Mouse (Mus musculus): ENCODE data around the gene Tmem132b. TPM values are rescaled to one million over a fixed set of nuclear protein-coding genes. Genes with fewer than 3 reads are reported as not detected.

The Tmem132b gene
- polyA plus RNA-seq, 1 experiment from 2014 or later = 0.64 TPM

DNA sequence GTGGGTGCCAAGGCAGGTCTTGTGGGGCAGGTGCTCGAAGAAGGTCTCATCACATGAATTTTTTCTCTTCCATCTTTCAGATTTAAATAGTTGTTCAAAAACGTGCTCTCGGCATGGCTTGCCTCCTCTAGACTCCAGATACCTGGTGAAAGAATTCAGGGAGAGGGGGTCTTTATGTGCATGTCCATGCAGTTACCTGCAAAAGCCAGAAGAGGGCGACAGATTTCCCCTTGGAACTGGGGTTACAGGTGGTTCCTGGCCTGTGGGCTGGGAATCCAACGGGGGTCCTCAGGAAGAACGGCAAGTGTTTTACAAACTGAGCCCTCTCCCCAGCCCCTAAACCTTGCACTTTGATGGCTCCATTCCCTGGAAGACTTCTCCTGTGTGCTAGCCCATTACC lies 103.1 kb downstream of the Tmem132b start:
- Histone ChIP-seq H3K4me3 (no peak overlapping the region), H3K9ac (no peak overlapping the region), H3K4me1 (no peaks in the 10 kb centered on the region), H3K27ac (no peak overlapping the region), H3K4me2 (replicated peaks) (no peak overlapping the region), H3K9me3 (no peaks in the 10 kb centered on the region), H3K36me3 (no peaks in the 10 kb centered on the region), H3K27me3 (no peaks in the 10 kb centered on the region)
- 80% methylated on average over 6 of the region's 6 CpGs for WGBS
- ATAC-seq (ENCODE audit: insufficient number of reproducible peaks, insufficient read depth, low FRiP score, low TSS enrichment) = no peak

DNA sequence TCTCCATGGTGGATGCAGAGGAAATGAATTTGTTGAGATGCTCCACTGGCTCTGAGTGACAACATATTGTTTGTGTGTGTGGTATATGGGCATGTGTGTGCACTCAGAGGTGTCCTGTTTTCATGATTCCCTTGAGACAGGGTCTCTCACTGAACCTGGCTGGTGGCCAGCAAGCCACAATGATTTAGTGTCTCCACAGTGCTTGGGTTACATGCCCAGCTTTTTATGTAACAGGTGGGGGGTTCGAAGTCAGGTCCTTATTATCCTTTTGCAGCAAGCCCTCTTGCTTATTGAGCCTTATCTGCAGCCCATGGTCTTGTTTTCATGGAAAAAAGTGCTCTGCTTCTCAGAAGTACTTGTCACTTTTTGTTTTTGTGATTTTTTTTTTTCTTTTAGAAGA lies 109.4 kb downstream of the Tmem132b start:
- no peaks in the 10 kb centered on the region for H3K9me3 ChIP-seq
- H3K4me1 ChIP-seq = no peaks in the 10 kb centered on the region
- no peaks in the 10 kb centered on the region for H3K36me3 ChIP-seq
- H3K4me2 ChIP-seq (replicated peaks) = no peak overlapping the region
- H3K4me3 ChIP-seq = no peak overlapping the region
- 80% methylated on average over 1 of the region's 1 CpGs for WGBS
- H3K27me3 ChIP-seq = no peaks in the 10 kb centered on the region
- no peak overlapping the region for H3K9ac ChIP-seq
- H3K27ac ChIP-seq = no peak overlapping the region
- no peak for ATAC-seq (ENCODE audit: insufficient number of reproducible peaks, insufficient read depth, low FRiP score, low TSS enrichment)

DNA sequence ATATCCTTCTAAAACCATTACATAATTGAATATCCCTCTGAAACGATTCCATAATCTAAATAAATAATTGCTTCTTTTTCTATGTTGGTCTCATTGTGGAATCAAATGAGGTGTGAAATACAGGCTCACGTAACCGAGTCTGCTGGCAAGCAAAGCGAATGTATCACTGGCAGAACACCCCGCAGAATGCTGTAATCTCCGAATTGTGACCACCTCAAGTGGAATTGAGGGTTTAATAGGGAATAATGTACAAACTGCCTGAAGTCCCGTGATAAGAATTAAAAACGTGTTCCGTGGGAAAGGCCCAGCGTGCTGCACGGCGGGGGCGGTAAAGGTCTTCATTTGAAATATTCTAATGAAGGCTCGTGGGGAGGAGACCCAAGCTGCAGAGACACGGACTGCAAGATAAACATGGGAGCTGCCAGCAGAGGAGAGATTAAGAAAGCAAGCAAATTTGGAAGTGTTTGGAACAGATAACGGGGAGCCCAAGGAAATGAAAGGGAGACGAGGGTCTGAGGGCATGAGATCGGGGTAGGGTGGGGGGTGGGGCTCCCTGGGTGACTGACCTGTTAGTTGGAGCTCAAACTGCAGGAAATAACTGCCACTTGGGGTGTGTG lies 110.1 kb downstream of the Tmem132b start:
- no peaks in the 10 kb centered on the region for H3K27me3 ChIP-seq
- no peaks in the 10 kb centered on the region for H3K9me3 ChIP-seq
- no peak overlapping the region for H3K9ac ChIP-seq
- no peaks in the 10 kb centered on the region for H3K4me1 ChIP-seq
- no peak overlapping the region for H3K4me3 ChIP-seq
- no peak overlapping the region for H3K27ac ChIP-seq
- H3K36me3 ChIP-seq = no peaks in the 10 kb centered on the region
- no peak for ATAC-seq (ENCODE audit: insufficient number of reproducible peaks, insufficient read depth, low FRiP score, low TSS enrichment)
- 67% methylated on average over 18 of the region's 18 CpGs for WGBS
- H3K4me2 ChIP-seq (replicated peaks) = no peak overlapping the region

DNA sequence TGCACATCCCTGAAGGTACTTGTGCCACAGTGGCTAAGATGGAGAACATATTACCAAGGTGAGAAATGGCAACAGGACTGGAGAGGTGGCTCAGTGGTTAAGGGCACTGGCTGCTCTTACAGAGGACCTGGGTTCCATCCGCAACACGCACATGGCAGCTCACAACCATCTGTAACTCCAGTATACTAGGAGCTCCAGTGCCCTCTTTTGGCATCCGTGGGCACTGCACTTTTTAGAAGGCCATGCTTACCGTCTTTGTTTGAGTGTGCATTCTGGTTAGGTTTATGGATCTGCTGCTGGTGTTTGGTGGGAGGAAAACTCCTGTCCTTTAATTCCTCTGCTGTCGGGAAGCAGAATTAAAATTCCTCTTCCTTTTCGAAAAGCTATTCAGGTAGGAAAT lies 116.7 kb downstream of the Tmem132b start:
- no peaks in the 10 kb centered on the region for H3K27me3 ChIP-seq
- no peaks in the 10 kb centered on the region for H3K4me1 ChIP-seq
- no peak overlapping the region for H3K4me3 ChIP-seq
- no peak overlapping the region for H3K9ac ChIP-seq
- no peaks in the 10 kb centered on the region for H3K36me3 ChIP-seq
- H3K27ac ChIP-seq = no peak overlapping the region
- no peak overlapping the region for H3K4me2 ChIP-seq (replicated peaks)
- H3K9me3 ChIP-seq = no peaks in the 10 kb centered on the region
- 85% methylated on average over 6 of the region's 6 CpGs for WGBS
- no peak for ATAC-seq (ENCODE audit: insufficient number of reproducible peaks, insufficient read depth, low FRiP score, low TSS enrichment)

DNA sequence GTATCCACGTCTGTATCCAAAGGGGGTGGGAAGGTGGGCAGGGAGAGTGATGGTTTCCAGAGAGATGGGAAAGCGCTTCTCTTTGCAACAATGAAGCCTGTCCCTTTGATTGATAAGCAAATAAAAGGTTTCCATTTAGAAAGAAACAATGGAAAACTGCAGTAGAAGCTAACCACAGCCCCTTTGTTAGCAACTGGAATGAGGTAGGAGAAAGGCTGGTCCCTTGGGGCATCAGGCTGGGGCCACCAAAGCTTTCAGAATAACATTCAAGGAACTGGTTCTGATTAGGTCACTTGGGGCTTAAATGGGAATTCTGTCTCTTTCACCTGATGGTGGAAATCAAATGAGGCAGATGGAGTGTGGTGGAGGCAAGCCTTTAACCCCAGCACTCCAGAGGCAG lies 118.4 kb downstream of the Tmem132b start:
- Histone ChIP-seq H3K4me2 (replicated peaks) (no peak overlapping the region), H3K4me1 (no peaks in the 10 kb centered on the region), H3K27ac (no peak overlapping the region), H3K27me3 (no peaks in the 10 kb centered on the region), H3K9me3 (no peaks in the 10 kb centered on the region), H3K36me3 (no peaks in the 10 kb centered on the region), H3K9ac (no peak overlapping the region), H3K4me3 (no peak overlapping the region)
- no peak for ATAC-seq (ENCODE audit: insufficient number of reproducible peaks, insufficient read depth, low FRiP score, low TSS enrichment)
- WGBS = 44% methylated on average over 2 of the region's 2 CpGs

DNA sequence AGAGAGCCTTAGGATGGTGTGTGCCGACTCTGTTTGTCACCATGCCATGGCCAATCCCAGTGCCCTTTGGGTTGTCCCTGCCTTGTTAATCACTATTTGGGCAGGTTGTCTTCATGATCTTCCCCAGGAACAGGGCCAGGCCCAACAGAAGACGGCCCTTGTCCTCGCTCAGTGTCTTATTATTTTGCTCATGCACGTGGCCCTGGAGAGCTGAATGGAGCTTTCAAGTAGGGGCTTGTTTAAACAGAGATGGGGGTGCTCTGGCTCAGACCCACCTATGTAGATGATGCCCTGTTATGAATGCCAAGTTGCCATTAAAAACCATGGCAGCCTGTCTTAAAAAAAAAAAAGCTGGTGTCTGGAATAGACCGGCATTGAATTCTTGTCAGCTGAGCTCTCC lies 126.5 kb downstream of the Tmem132b start:
- H3K9me3 ChIP-seq = no peaks in the 10 kb centered on the region
- no peaks in the 10 kb centered on the region for H3K4me1 ChIP-seq
- H3K4me3 ChIP-seq = no peak overlapping the region
- no peaks in the 10 kb centered on the region; the same call in 1 of the 2 replicates for H3K27me3 ChIP-seq
- no peak overlapping the region for H3K9ac ChIP-seq
- ATAC-seq (ENCODE audit: insufficient number of reproducible peaks, insufficient read depth, low FRiP score, low TSS enrichment) = no peak
- WGBS = 81% methylated on average over 5 of the region's 5 CpGs
- no peak overlapping the region for H3K27ac ChIP-seq
- no peak overlapping the region for H3K4me2 ChIP-seq (replicated peaks)
- no peaks in the 10 kb centered on the region for H3K36me3 ChIP-seq

DNA sequence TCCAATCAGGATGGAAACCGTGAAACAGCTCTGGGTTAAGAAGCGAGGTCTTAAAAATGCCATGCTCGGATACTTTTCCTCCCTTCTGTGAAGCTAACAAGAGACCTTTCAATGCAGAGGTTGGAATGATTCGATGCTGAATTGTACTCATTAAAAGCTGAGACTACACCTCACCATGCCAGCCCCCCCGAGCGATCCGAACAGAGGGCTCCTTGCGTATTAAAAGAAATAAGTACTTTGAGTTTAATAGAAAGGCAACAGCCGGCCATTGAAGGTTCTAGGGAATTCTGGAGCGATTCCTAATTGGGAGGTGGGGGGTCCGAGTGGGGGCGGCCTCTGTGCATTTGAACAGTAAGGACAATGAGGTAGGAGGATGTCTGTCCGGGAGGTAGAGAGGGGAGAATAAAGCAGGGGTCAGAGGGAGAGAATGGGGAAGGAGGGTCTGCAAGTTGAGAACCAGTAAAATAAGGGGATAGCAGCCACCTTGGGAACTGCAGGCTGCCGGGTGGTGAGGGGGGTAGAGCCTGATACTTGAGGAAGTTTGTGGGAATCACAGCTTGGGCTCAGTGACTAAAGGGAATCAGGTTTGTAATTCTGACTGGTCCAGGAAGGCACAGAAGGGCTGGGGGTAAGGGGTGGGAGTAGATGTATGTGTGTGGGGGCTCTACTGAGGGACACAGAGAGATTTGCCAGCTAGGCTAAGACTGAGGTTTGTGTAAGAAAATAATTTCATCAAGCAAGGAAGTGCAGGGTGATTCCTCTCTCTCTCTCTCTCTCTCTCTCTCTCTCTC lies 127.6 kb downstream of the Tmem132b start:
- H3K27me3 ChIP-seq = no peaks in the 10 kb centered on the region; the same call in 1 of the 2 replicates
- H3K9ac ChIP-seq = no peak overlapping the region
- H3K9me3 ChIP-seq = no peaks in the 10 kb centered on the region
- H3K4me2 ChIP-seq (replicated peaks) = no peak overlapping the region
- H3K4me3 ChIP-seq = no peak overlapping the region
- 46% methylated on average over 14 of the region's 14 CpGs for WGBS
- H3K4me1 ChIP-seq = no peaks in the 10 kb centered on the region
- no peak overlapping the region for H3K27ac ChIP-seq
- ATAC-seq (ENCODE audit: insufficient number of reproducible peaks, insufficient read depth, low FRiP score, low TSS enrichment) = no peak
- no peaks in the 10 kb centered on the region for H3K36me3 ChIP-seq

- no peaks in the 10 kb centered on the region for H3K27me3 ChIP-seq
- WGBS = 42% methylated on average over 13 of the region's 13 CpGs
- no peak overlapping the region for H3K4me2 ChIP-seq (replicated peaks)
- H3K9ac ChIP-seq = no peak overlapping the region
- ATAC-seq (ENCODE audit: insufficient number of reproducible peaks, insufficient read depth, low FRiP score, low TSS enrichment) = no peak
- no peaks in the 10 kb centered on the region for H3K9me3 ChIP-seq
- no peak overlapping the region for H3K27ac ChIP-seq
- H3K4me3 ChIP-seq = no peak overlapping the region
- no peaks in the 10 kb centered on the region for H3K36me3 ChIP-seq
- no peaks in the 10 kb centered on the region for H3K4me1 ChIP-seq
These were observed 144.0 kb downstream of the Tmem132b start for GRCm38 (mm10) chr5:125675623-125676022.

DNA sequence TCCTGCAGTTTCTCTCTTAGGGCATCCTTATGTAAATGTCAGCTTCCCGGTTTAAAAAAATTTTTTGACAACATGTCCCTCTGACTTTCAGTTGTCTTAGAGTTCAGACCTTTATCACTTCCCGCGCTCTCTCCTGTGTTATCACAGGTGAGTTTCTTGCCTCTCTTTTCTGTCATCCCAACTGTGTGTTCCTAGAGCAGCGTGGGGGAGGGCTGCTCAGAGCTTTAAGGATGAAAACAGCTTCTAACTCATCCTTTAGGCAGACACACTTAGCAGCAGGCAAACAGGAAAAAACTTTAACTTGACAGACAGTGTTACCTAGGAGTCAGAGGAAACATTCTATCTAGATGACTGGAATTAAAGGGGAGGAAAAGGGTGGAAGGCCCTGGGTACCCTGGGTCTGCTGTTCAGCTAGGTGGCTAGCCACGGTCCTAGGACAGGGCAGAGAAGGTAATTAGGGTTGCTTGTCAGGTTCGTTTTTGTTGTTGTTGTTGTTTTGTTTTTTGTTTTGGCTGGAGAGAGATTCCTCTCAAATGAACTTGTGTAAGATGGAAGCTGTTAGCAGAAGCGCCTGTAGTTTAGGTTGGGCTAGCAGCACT lies 144.6 kb downstream of the Tmem132b start:
- H3K27ac ChIP-seq = no peak overlapping the region
- H3K4me3 ChIP-seq = no peak overlapping the region
- no peaks in the 10 kb centered on the region for H3K36me3 ChIP-seq
- no peaks in the 10 kb centered on the region for H3K27me3 ChIP-seq
- no peaks in the 10 kb centered on the region for H3K9me3 ChIP-seq
- H3K4me1 ChIP-seq = no peaks in the 10 kb centered on the region
- H3K9ac ChIP-seq = no peak overlapping the region
- WGBS = 65% methylated on average over 7 of the region's 7 CpGs
- no peak overlapping the region for H3K4me2 ChIP-seq (replicated peaks)
- ATAC-seq (ENCODE audit: insufficient number of reproducible peaks, insufficient read depth, low FRiP score, low TSS enrichment) = no peak

DNA sequence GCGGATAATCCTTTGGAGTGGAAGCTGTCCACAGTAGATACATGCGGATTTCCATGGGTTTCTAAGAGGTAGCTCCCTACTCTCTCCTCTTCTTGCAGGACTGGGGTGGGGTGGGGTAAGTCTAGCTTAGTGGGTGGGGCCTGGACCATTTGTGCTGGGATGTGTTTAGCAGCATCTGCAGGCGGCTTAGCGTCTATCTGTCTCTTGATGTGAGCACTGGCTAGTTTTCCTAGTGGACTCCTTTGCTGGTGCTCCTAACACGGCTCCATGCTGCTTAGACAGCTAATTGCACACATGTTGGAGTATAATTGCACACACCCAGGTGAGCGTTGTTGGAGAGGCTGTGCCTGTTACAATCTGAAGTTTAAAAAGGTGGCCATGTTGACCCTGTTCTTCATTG lies 149.3 kb downstream of the Tmem132b start:
- Histone ChIP-seq H3K9me3 (no peaks in the 10 kb centered on the region), H3K27me3 (no peaks in the 10 kb centered on the region), H3K4me1 (no peaks in the 10 kb centered on the region), H3K4me3 (no peak overlapping the region), H3K4me2 (replicated peaks) (no peak overlapping the region), H3K27ac (no peak overlapping the region), H3K9ac (no peak overlapping the region), H3K36me3 (no peaks in the 10 kb centered on the region)
- ATAC-seq (ENCODE audit: insufficient number of reproducible peaks, insufficient read depth, low FRiP score, low TSS enrichment) = no peak
- 80% methylated on average over 6 of the region's 6 CpGs for WGBS

GRCm38 (mm10) chr5:125683491-125683890 lies 151.9 kb downstream of the Tmem132b start:
- Histone ChIP-seq H3K27me3 (no peaks in the 10 kb centered on the region), H3K36me3 (no peaks in the 10 kb centered on the region), H3K4me3 (no peak overlapping the region), H3K9me3 (no peaks in the 10 kb centered on the region), H3K4me1 (no peaks in the 10 kb centered on the region), H3K27ac (no peak overlapping the region), H3K9ac (no peak overlapping the region), H3K4me2 (replicated peaks) (no peak overlapping the region)
- 74% methylated on average over 6 of the region's 6 CpGs for WGBS
- no peak for ATAC-seq (ENCODE audit: insufficient number of reproducible peaks, insufficient read depth, low FRiP score, low TSS enrichment)

DNA sequence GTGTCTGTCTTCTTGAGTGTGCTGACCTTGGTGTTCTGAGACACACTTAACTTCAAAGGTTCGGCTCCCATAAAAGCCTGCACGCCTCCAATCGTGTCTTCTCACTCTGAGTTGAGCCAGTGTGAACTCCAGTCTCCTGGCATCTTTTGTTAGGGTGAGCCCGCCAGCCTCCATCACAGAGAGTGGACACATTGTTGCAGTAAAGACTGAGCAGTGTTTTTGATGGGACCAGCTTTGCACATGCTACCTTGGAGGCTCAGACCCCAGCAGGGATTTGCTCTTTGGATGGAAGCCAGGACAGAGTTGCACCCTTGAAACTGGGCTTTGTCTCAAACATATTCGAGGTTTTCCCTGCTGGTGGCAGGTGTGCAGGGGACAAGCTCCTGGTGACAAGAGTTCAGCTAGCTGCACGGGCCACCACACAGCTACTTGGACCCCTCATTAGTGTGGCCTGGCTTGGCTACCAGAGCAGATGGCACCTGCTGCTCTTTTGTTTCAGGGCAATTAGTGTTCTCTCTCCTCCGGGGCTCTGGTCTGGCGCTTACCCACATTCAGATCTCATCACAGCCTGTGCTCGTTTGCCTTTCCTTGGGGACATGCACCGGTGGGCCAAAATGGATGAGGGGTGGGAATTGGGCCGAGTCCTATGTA lies 154.2 kb downstream of the Tmem132b start:
- Histone ChIP-seq H3K4me3 (no peak overlapping the region), H3K36me3 (no peaks in the 10 kb centered on the region), H3K4me1 (no peaks in the 10 kb centered on the region), H3K27ac (no peak overlapping the region), H3K9ac (no peak overlapping the region), H3K9me3 (no peaks in the 10 kb centered on the region), H3K4me2 (replicated peaks) (no peak overlapping the region), H3K27me3 (no peaks in the 10 kb centered on the region)
- ATAC-seq (ENCODE audit: insufficient number of reproducible peaks, insufficient read depth, low FRiP score, low TSS enrichment) = no peak
- 69% methylated on average over 11 of the region's 11 CpGs for WGBS

Measured in embryonic facial prominence, embryonic 12.5 days (tissue).